Mouse (Mus musculus) embryonic facial prominence, embryonic 12.5 days (tissue): ENCODE results near the gene Tmem128. TPM values are rescaled to one million over a fixed set of nuclear protein-coding genes. Genes with fewer than 3 reads are reported as not detected.

Experiments
- ATAC-seq: fragments of 200-750 bp; cut with Nextera tagmentation; 2 replicates; pipeline ENCODE4 v1.8.0; 2017; ENCODE audit not compliant: insufficient number of reproducible peaks, insufficient read depth, low FRiP score, low TSS enrichment
- H3K27ac ChIP-seq: fragments of 300-500 bp; sonication (generic); 2 replicates; pipeline ENCODE4 v1.5.1; 2016; ENCODE audit warnings: mild to moderate bottlenecking
- H3K27me3 ChIP-seq: fragments of 300-500 bp; sonication (generic); 2 replicates; pipeline ENCODE4 v1.6.1; 2016; ENCODE audit warnings: mild to moderate bottlenecking, moderate library complexity
- H3K36me3 ChIP-seq: fragments of 300-500 bp; sonication (generic); 2 replicates; pipeline ENCODE4 v1.6.1; 2016; ENCODE audit warnings: mild to moderate bottlenecking
- H3K4me1 ChIP-seq: fragments of 300-500 bp; sonication (generic); 2 replicates; pipeline ENCODE4 v1.6.1; 2016
- H3K4me2 ChIP-seq: fragments of 300-500 bp; sonication (generic); replicated peaks from 2 replicates; pipeline ENCODE4 v1.6.1; 2016; ENCODE audit warnings: mild to moderate bottlenecking, moderate library complexity
- H3K4me3 ChIP-seq: fragments of 300-500 bp; sonication (generic); 2 replicates; pipeline ENCODE4 v1.5.1; 2016; ENCODE audit warnings: mild to moderate bottlenecking
- H3K9ac ChIP-seq: fragments of 300-500 bp; sonication (generic); 2 replicates; pipeline ENCODE4 v1.6.1; 2016; ENCODE audit warnings: mild to moderate bottlenecking, moderate library complexity
- H3K9me3 ChIP-seq: fragments of 300-500 bp; sonication (generic); 2 replicates; pipeline ENCODE4 v1.6.1; 2016; ENCODE audit warnings: mild to moderate bottlenecking, moderate library complexity
- WGBS: fragments of 180-500 bp; shearing (Covaris S2); methylation state at CpG from one replicate; pipeline ENCODE4 v1.1.7; 2016; 5-methylcytosine and 5-hydroxymethylcytosine counted together
- polyA plus RNA-seq: library from polyadenylated mRNA; unstranded; fragments of >200 nt; fragmentation: Nextera tagmentation; extraction: Ambion mirVana; gene quantifications from 2 replicates; pipeline ENCODE4 v1.2.1, GENCODE M21; 2016

Gene Tmem128
- polyA plus RNA-seq, 1 experiment from 2014 or later, result 71.3 TPM

DNA sequence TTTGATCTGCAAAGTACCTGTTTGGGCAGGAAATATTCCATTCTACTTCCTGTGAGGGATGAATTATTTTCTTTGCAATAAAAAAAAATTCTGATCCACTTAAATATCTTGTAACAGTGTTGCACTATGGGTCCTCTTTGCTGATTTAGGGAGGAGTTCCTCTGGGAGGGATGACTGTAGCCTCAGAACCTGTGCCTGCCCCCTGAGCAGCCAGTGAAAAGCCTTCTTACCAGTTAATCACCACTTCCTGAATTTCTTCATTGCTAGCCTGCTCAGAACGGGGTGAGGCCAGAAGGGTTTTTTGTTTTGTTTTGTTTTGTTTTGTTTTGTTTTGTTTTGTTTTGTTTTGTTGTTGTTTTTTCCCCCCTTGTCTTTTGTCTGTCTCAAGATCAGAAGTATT, 20.1 kb downstream of the Tmem128 start:
- Histone ChIP-seq H3K36me3 (no peaks in the 10 kb centered on the region), H3K9me3 (no peaks in the 10 kb centered on the region), H3K27me3 (peaks cover 50% of the 10 kb centered on the region), H3K9ac (no peak overlapping the region), H3K4me1 (peaks cover 20% of the 10 kb centered on the region), H3K4me2 (no peak overlapping the region), H3K4me3 (no peak overlapping the region), H3K27ac (no peak overlapping the region)
- WGBS, result 32% methylated on average over 1 of the region's 1 CpGs
- no peak for ATAC-seq

- H3K4me1 ChIP-seq, result peaks cover 3% of the 10 kb centered on the region; the same call in 1 of the 2 replicates
- no peak overlapping the region for H3K9ac ChIP-seq
- WGBS, result 24% methylated on average over 9 of the region's 9 CpGs
- no peak for ATAC-seq
- no peaks in the 10 kb centered on the region for H3K36me3 ChIP-seq
- no peaks in the 10 kb centered on the region for H3K9me3 ChIP-seq
- H3K4me3 ChIP-seq, result no peak overlapping the region
- 0 out of 2 replicates have a peak, but pooled peaks cover under 1% of the 10 kb centered on the region for H3K27me3 ChIP-seq
- no peak overlapping the region for H3K27ac ChIP-seq
- H3K4me2 ChIP-seq, result no peak overlapping the region
Observed at GRCm38 (mm10) chr5:38285724-38286123, 25.7 kb downstream of the Tmem128 start.

DNA sequence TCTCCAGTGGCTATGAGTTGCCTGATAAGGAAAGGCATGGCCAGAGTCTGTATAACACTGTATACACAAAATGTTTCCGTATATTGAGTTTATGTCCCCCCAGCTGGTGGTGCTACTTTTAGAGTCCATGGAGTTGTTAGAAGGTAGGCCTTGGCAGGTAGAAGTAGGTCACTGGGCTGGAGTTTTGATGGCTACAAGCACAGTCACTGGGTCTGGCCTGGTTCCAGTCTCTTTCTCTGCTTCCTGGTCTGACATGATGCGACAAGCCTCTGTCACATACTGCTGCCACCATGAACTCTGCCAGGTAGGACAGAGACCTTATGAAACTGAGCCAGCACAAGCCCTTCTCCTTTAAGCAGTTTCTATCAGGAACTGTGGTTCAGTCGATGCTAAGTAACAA, 28.5 kb downstream of the Tmem128 start:
- no peak overlapping the region for H3K4me2 ChIP-seq
- no peaks in the 10 kb centered on the region for H3K27me3 ChIP-seq
- H3K4me1 ChIP-seq, result no peaks in the 10 kb centered on the region
- WGBS, result 90% methylated on average over 3 of the region's 3 CpGs
- H3K9ac ChIP-seq, result no peak overlapping the region
- no peak for ATAC-seq
- H3K36me3 ChIP-seq, result no peaks in the 10 kb centered on the region
- H3K9me3 ChIP-seq, result no peaks in the 10 kb centered on the region
- no peak overlapping the region for H3K4me3 ChIP-seq
- no peak overlapping the region for H3K27ac ChIP-seq

GRCm38 (mm10) chr5:38301761-38302411, 41.9 kb downstream of the Tmem128 start:
- WGBS, result 88% methylated on average over 12 of the region's 12 CpGs
- no peak for ATAC-seq
- no peaks in the 10 kb centered on the region for H3K4me1 ChIP-seq
- no peak overlapping the region for H3K9ac ChIP-seq
- no peaks in the 10 kb centered on the region for H3K27me3 ChIP-seq
- no peaks in the 10 kb centered on the region for H3K36me3 ChIP-seq
- no peak overlapping the region for H3K27ac ChIP-seq
- no peak overlapping the region for H3K4me3 ChIP-seq
- no peaks in the 10 kb centered on the region for H3K9me3 ChIP-seq
- no peak overlapping the region for H3K4me2 ChIP-seq

DNA sequence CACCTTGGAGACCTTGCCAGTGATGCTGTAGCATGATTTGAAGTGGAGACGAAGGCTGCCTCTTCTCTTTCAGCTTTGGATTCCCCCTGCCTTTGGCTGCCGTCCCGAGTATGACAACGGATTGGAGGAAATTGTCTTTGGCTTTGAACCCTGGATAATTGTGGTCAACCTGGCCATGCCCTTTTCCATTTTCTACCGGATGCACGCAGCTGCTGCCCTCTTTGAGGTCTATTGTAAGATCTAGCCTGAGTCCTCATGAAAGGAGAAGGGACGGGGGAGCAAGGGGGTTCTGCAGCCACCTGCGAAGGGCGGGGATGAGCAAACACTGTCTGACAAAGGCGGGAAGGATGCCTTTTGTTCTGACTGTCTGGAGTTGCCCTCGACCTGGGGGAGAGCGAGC, 42.7 kb downstream of the Tmem128 start:
- no peak for ATAC-seq
- WGBS, result 41% methylated on average over 12 of the region's 12 CpGs

DNA sequence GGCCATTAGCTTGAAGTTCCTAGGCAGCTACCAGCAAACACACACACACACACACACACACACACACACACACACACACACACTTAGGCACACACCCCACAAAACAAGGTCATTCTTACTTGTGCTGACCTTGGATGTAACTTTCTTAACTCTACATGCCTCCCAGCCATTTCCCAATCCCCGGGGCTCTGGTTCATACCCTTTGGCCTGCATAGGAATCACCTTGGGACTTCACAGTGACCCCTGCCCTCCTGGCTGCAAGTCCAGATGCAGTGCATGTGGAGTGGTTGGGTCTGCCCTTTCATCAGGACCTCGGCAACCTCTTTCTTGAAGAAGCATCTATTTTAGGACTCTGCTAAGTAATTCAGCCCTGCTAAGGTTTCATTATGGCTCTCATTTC, 45.3 kb downstream of the Tmem128 start:
- Histone ChIP-seq H3K4me3 (no peak overlapping the region), H3K9me3 (no peaks in the 10 kb centered on the region), H3K36me3 (no peaks in the 10 kb centered on the region), H3K27me3 (no peaks in the 10 kb centered on the region), H3K4me1 (no peaks in the 10 kb centered on the region), H3K27ac (no peak overlapping the region), H3K4me2 (no peak overlapping the region), H3K9ac (no peak overlapping the region)
- 39% methylated on average over 2 of the region's 2 CpGs for WGBS
- no peak for ATAC-seq

More for the DNA sequence above, 42.7 kb downstream of the Tmem128 start:
- Histone ChIP-seq H3K9me3 (no peaks in the 10 kb centered on the region), H3K9ac (no peak overlapping the region), H3K4me1 (no peaks in the 10 kb centered on the region), H3K27me3 (no peaks in the 10 kb centered on the region), H3K36me3 (no peaks in the 10 kb centered on the region), H3K4me3 (no peak overlapping the region), H3K4me2 (no peak overlapping the region), H3K27ac (no peak overlapping the region)

DNA sequence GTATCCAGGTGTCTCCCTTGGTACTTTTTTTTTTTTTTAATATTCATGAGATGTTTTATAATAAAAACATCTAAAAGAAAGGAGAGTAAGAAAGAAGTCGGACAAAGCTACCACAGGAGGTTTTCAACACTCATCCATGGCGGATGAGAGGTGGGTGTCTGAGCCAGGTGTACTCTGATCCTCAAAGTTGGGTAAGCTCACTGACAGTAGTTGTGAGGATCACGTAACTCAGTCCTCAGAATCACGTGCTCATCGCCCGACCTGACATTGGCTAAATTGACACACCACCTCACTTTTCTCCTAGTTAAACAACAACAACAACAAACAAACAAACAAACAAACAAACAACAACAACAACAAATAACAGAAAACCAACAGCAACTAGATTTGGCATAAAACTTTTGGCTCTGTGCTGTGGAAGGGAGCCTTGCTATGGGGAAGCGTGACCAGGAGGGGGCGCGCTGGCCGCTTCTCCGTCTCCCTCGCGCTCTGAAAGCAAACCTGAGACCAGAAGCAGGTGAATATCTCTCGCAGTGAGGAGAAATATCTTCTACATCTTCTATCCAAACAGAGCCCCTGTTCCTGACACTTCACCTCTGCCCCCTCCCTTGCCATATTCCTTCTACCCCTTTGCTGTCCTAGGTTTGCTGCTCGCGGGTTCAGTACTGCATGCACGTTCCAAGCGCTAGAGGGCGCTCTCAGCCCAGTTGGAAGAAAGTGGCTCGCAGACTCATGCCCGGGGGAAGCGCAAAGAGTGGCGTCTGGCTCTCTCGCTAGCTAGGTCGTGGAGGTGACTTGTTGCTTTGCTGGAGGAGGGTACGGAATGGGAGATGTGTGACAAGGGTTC, 47.5 kb downstream of the Tmem128 start:
- no peaks in the 10 kb centered on the region for H3K27me3 ChIP-seq
- 10% methylated on average over 26 of the region's 26 CpGs for WGBS
- H3K4me3 ChIP-seq, result peak overlapping the region; percentile 33
- H3K9me3 ChIP-seq, result no peaks in the 10 kb centered on the region
- peak; percentile 38; the same call in 1 of the 2 replicates for ATAC-seq
- no peaks in the 10 kb centered on the region for H3K36me3 ChIP-seq
- no peak overlapping the region for H3K27ac ChIP-seq
- H3K9ac ChIP-seq, result no peak overlapping the region
- no peaks in the 10 kb centered on the region for H3K4me1 ChIP-seq
- H3K4me2 ChIP-seq, result peak overlapping the region; percentile 58

DNA sequence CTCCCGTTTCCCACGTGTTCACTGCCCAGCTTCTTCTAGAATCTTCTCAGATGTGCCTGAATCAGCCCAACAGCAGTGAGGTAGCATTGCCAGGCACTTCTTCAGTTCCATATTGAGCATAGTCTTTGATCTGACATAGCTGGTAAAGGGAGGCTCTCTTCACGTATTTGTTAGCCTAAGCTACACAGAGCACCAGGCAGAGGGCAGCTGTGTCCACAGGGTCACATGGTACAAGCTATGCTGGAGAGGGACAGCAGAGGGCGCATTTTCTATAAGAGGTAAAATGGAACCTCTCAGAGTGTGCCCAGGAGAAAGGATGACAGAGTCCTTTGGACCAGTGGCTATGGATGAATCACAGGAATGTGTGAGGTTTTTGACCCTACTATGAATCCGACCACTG, 48.9 kb downstream of the Tmem128 start:
- Histone ChIP-seq H3K4me2 (no peak overlapping the region), H3K36me3 (no peaks in the 10 kb centered on the region), H3K4me3 (no peak overlapping the region), H3K4me1 (no peaks in the 10 kb centered on the region), H3K27me3 (no peaks in the 10 kb centered on the region), H3K27ac (no peak overlapping the region), H3K9ac (no peak overlapping the region), H3K9me3 (no peaks in the 10 kb centered on the region)
- no peak for ATAC-seq
- 54% methylated on average over 5 of the region's 5 CpGs for WGBS

DNA sequence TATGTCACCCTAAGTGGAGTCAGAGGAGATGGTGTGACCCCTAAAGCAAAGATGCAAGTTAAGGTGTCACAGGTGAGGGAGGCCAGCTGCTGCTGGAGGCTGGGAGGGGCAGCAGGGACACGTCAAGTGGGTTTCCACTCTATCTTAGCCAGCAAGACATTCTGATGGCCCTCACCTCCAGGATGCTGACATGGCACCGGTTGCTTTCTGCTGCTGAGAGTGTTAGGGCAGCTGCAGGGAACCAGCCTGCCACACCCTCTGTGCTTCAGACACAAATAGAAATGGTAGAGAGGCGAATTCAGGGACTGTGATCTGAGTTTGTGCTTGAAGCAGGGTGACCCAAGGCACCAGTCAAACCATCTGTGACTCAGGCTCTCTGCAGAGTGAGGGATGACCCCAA, 49.8 kb downstream of the Tmem128 start:
- Histone ChIP-seq H3K27ac (no peak overlapping the region), H3K4me2 (no peak overlapping the region), H3K9me3 (no peaks in the 10 kb centered on the region), H3K4me1 (no peaks in the 10 kb centered on the region), H3K27me3 (no peaks in the 10 kb centered on the region), H3K4me3 (no peak overlapping the region), H3K36me3 (no peaks in the 10 kb centered on the region), H3K9ac (no peak overlapping the region)
- ATAC-seq, result no peak
- WGBS, result 68% methylated on average over 3 of the region's 3 CpGs

Other genes with a start within 250 kb of the Tmem128 start
- gene Stx18, start 221.4 kb upstream of the Tmem128 start, polyA plus RNA-seq, result 53.0 and 54.6 TPM in 2 replicates
- gene Nsg1, start 100.3 kb upstream of the Tmem128 start, polyA plus RNA-seq, result 177 and 200 TPM in 2 replicates
- gene Zbtb49, start 39.7 kb upstream of the Tmem128 start, polyA plus RNA-seq, result 18.7 and 19.5 TPM in 2 replicates
- gene Lyar, start 39.7 kb upstream of the Tmem128 start, polyA plus RNA-seq, result 118 and 122 TPM in 2 replicates
- gene Otop1, start 15.8 kb downstream of the Tmem128 start, polyA plus RNA-seq, result 0.06 and 0.13 TPM in 2 replicates
- gene Drd5, start 59.2 kb downstream of the Tmem128 start, polyA plus RNA-seq, result 0.41 and 0.43 TPM in 2 replicates
- 0.72 and 0.81 TPM in 2 replicates for gene Slc2a9, start 243.0 kb downstream of the Tmem128 start, polyA plus RNA-seq